Mouse (Mus musculus): ENCODE measurements at regions not wholly inside any gene's neighbourhood (a gene's known extent, or its start where the extent isn't known, plus 50 kb on each side); places are given as distances from the start of the nearest gene placed in this dataset.

GRCm38 (mm10) chr2:148622216-148622615, 50.2 kb upstream of the Nxt1 start:
- TF ChIP-seq GATA4 (IDR thresholded peaks at IDR 0.05; ENCODE audit: insufficient replicate concordance, low read length), result no peak

GRCm38 (mm10) chr2:148611911-148612310, 60.5 kb upstream of the Nxt1 start:
- no peak for TF ChIP-seq GATA4 (IDR thresholded peaks at IDR 0.05; ENCODE audit: insufficient replicate concordance, low read length)

- no peak for TF ChIP-seq GATA4 (IDR thresholded peaks at IDR 0.05; ENCODE audit: insufficient replicate concordance, low read length)
Observed at GRCm38 (mm10) chr2:148605425-148605930, 66.9 kb upstream of the Nxt1 start.

GRCm38 (mm10) chr2:148603951-148604350, 68.5 kb upstream of the Nxt1 start:
- no peak for TF ChIP-seq GATA4 (IDR thresholded peaks at IDR 0.05; ENCODE audit: insufficient replicate concordance, low read length)

- no peak for TF ChIP-seq GATA4 (IDR thresholded peaks at IDR 0.05; ENCODE audit: insufficient replicate concordance, low read length)
Observed at GRCm38 (mm10) chr2:148603315-148603714, 69.1 kb upstream of the Nxt1 start.

GRCm38 (mm10) chr2:148599498-148599897, 72.9 kb upstream of the Nxt1 start:
- no peak for TF ChIP-seq GATA4 (IDR thresholded peaks at IDR 0.05; ENCODE audit: insufficient replicate concordance, low read length)

- no peak for TF ChIP-seq GATA4 (IDR thresholded peaks at IDR 0.05; ENCODE audit: insufficient replicate concordance, low read length)
Observed at GRCm38 (mm10) chr2:148596966-148597365, 75.4 kb upstream of the Nxt1 start.

GRCm38 (mm10) chr2:148585721-148586335, 86.6 kb upstream of the Nxt1 start:
- TF ChIP-seq GATA4 (IDR thresholded peaks at IDR 0.05; ENCODE audit: insufficient replicate concordance, low read length), result no peak

- no peak for TF ChIP-seq GATA4 (IDR thresholded peaks at IDR 0.05; ENCODE audit: insufficient replicate concordance, low read length)
Observed at GRCm38 (mm10) chr2:148582208-148582607, 90.2 kb upstream of the Nxt1 start.

GRCm38 (mm10) chr2:148581666-148582065, 90.7 kb upstream of the Nxt1 start:
- no peak for TF ChIP-seq GATA4 (IDR thresholded peaks at IDR 0.05; ENCODE audit: insufficient replicate concordance, low read length)

GRCm38 (mm10) chr2:148580286-148580966, 92.0 kb upstream of the Nxt1 start:
- TF ChIP-seq GATA4 (IDR thresholded peaks at IDR 0.05; ENCODE audit: insufficient replicate concordance, low read length), result no peak

GRCm38 (mm10) chr2:148579564-148579963, 92.8 kb upstream of the Nxt1 start:
- no peak for TF ChIP-seq GATA4 (IDR thresholded peaks at IDR 0.05; ENCODE audit: insufficient replicate concordance, low read length)

GRCm38 (mm10) chr2:148579027-148579426, 93.4 kb upstream of the Nxt1 start:
- TF ChIP-seq GATA4 (IDR thresholded peaks at IDR 0.05; ENCODE audit: insufficient replicate concordance, low read length), result no peak

- TF ChIP-seq GATA4 (IDR thresholded peaks at IDR 0.05; ENCODE audit: insufficient replicate concordance, low read length), result no peak
Observed at GRCm38 (mm10) chr2:148578176-148578575, 94.2 kb upstream of the Nxt1 start.

GRCm38 (mm10) chr2:148575433-148575832, 97.0 kb upstream of the Nxt1 start:
- no peak for TF ChIP-seq GATA4 (IDR thresholded peaks at IDR 0.05; ENCODE audit: insufficient replicate concordance, low read length)

- no peak for TF ChIP-seq GATA4 (IDR thresholded peaks at IDR 0.05; ENCODE audit: insufficient replicate concordance, low read length)
Observed at GRCm38 (mm10) chr2:148572165-148572564, 100.2 kb upstream of the Nxt1 start.

- no peak for TF ChIP-seq GATA4 (IDR thresholded peaks at IDR 0.05; ENCODE audit: insufficient replicate concordance, low read length)
Observed at GRCm38 (mm10) chr2:148571616-148572015, 100.8 kb upstream of the Nxt1 start.

Measured in liver, adult (tissue).